Mouse (Mus musculus) midbrain, embryonic 12.5 days (tissue): ENCODE data around the gene Vmn1r197. TPM values are rescaled to one million over a fixed set of nuclear protein-coding genes. Genes with fewer than 3 reads are reported as not detected.
"Not testable (repeated sequence)": the region's sequence is repeated elsewhere in the genome, so short reads cannot be mapped to it uniquely, and the experiment has no call there.

Source experiments
- ATAC-seq: fragments of 200-750 bp; cut with Nextera tagmentation; 2 replicates; pipeline ENCODE4 v1.8.0; 2017; ENCODE audit warnings: low read depth, moderate TSS enrichment, moderate library complexity; ENCODE audit not compliant: low FRiP score
- H3K27ac ChIP-seq: fragments of 300-500 bp; sonication (generic); replicated peaks from 2 replicates; pipeline ENCODE4 v1.5.1; 2016; ENCODE audit warnings: mild to moderate bottlenecking
- H3K27me3 ChIP-seq: fragments of 300-500 bp; sonication (generic); 2 replicates; pipeline ENCODE4 v1.6.1; 2016; ENCODE audit warnings: mild to moderate bottlenecking
- H3K36me3 ChIP-seq: fragments of 300-500 bp; sonication (generic); 2 replicates; pipeline ENCODE4 v1.6.1; 2016
- H3K4me1 ChIP-seq: fragments of 300-500 bp; sonication (generic); 2 replicates; pipeline ENCODE4 v1.6.1; 2016
- H3K4me2 ChIP-seq: fragments of 300-500 bp; sonication (generic); replicated peaks from 2 replicates; pipeline ENCODE4 v1.6.1; 2016; ENCODE audit warnings: mild to moderate bottlenecking, moderate library complexity
- H3K4me3 ChIP-seq: fragments of 300-500 bp; sonication (generic); 2 replicates; pipeline ENCODE4 v1.5.1; 2016; ENCODE audit warnings: mild to moderate bottlenecking
- H3K9ac ChIP-seq: fragments of 300-500 bp; sonication (generic); replicated peaks from 2 replicates; pipeline ENCODE4 v1.6.1; 2016; ENCODE audit warnings: mild to moderate bottlenecking, moderate library complexity
- H3K9me3 ChIP-seq: fragments of 300-500 bp; sonication (generic); 2 replicates; pipeline ENCODE4 v1.6.1; 2016; ENCODE audit warnings: mild to moderate bottlenecking
- WGBS: fragments of 180-500 bp; shearing (Covaris S2); methylation state at CpG from one replicate; pipeline ENCODE4 v1.1.7; 2016; 5-methylcytosine and 5-hydroxymethylcytosine counted together
- polyA plus RNA-seq: library from polyadenylated mRNA; unstranded; fragments of >200 nt; fragmentation: Nextera tagmentation; extraction: Ambion mirVana; gene quantifications from 2 replicates; pipeline ENCODE4 v1.2.1, GENCODE M21; 2016

Gene Vmn1r197
- not detected in 2 replicates for polyA plus RNA-seq

DNA sequence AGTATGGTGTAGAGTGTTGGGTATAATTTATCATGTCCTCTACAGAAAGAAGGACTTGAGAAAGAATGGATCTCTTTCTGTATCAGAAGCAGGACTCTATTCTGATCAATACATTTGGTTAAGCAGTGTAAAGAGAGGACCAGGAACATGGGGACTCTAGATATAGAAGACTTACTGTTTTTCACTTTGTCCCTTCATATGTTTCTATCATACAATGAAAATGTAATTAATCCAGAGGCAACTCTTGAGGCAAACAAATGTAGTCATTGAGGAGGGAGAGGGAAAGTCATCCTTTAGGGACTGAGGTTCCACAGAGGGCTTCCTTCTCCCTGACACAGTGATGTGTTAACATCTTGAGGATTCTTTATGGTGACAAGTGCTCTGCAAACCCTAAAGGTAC lies at the start of gene Vmn1r197:
Vmn1r197 (plus strand) TSS at position 301 of the 400 bp plus-strand sequence.
- ATAC-seq = no peak
- Histone ChIP-seq H3K27me3 (no peaks in the 10 kb centered on the region), H3K27ac (no peak within 1 kb of the TSS), H3K36me3 (no peaks in the 10 kb centered on the region), H3K4me2 (no peak within 1 kb of the TSS), H3K4me3 (no peak within 1 kb of the TSS), H3K4me1 (no peaks in the 10 kb centered on the region), H3K9me3 (no peaks in the 10 kb centered on the region), H3K9ac (no peak within 1 kb of the TSS)

DNA sequence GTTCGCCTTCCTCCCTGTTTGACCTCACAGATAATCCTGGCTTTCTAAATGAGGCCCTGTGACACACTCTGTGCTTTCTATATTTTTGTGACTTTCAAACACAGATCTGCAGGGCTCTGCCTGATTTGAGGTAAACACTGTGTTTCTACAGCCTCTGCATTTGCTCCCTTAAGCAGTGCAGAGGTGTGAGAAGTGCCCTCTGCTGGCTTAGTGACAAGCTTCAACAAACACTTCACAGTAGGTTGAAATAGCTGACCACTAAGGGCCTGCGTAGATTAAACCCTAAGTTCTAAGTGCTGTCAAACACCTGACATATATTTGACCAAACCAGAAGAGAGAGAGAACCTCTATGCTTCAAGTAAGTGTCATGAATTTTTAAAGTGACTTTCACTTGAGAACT lies 39.8 kb upstream of the Vmn1r197 start:
- H3K27ac ChIP-seq = no peak overlapping the region
- H3K36me3 ChIP-seq = no peaks in the 10 kb centered on the region
- ATAC-seq = no peak
- H3K4me2 ChIP-seq = no peak overlapping the region
- H3K4me1 ChIP-seq = no peaks in the 10 kb centered on the region
- WGBS = 81% methylated on average over 2 of the region's 2 CpGs
- no peak overlapping the region for H3K9ac ChIP-seq
- no peak overlapping the region for H3K4me3 ChIP-seq
- H3K27me3 ChIP-seq = no peaks in the 10 kb centered on the region
- H3K9me3 ChIP-seq = no peaks in the 10 kb centered on the region

DNA sequence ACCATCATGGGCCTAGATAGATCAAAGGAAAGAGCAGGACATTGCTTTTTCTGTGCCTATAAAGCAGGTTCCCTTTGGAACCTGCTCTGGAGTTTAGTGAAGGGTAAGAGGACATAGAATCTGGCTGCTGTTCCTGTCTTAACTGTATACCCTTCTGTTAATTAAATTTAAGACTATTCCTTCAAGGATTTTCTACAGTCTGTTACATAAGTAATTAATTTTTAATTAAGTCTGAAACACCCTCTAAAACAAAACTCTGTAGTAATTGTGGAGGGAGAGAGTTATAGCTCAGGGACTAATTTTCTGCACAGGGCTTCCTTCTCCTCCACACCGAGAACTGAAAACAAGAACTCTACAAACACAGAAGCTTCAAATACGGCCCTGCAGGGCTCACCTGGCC lies 34.8 kb upstream of the Vmn1r197 start, which contains the start of gene Vmn1r196:
Vmn1r196 (plus strand) TSS at position 301 of the 400 bp plus-strand sequence.
- Histone ChIP-seq H3K36me3 (no peaks in the 10 kb centered on the region), H3K9ac (no peak within 1 kb of the TSS), H3K4me3 (no peak within 1 kb of the TSS), H3K27me3 (no peaks in the 10 kb centered on the region), H3K4me2 (no peak within 1 kb of the TSS), H3K9me3 (no peaks in the 10 kb centered on the region), H3K4me1 (no peaks in the 10 kb centered on the region), H3K27ac (no peak within 1 kb of the TSS)
- ATAC-seq = no peak
- 80% methylated on average over 2 of the region's 2 CpGs for WGBS

DNA sequence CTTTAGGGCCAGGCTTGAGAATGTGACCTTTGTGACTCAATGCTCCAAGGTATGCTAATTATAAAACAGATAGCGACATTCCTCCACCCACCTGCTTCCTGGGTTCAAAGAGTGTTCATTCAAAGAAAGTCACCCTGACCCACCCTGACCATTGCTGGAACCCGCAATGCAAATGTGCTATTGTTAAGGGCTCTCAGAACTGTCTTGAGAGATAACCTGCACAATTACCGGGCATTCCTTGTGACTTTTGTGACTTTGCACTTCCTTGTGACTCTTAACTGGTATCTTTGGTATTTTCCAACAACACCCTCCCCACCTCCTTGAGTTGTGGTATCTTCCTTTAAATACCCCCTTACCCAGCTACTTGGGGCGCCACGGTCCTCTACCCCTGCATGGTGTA lies 16.3 kb upstream of the Vmn1r197 start:
- not testable (repeated sequence) for H3K4me1 ChIP-seq, ATAC-seq, H3K36me3 ChIP-seq, H3K27me3 ChIP-seq, H3K9ac ChIP-seq, H3K4me2 ChIP-seq, H3K9me3 ChIP-seq, H3K27ac ChIP-seq, H3K4me3 ChIP-seq
- 88% methylated on average over 5 of the region's 5 CpGs for WGBS

DNA sequence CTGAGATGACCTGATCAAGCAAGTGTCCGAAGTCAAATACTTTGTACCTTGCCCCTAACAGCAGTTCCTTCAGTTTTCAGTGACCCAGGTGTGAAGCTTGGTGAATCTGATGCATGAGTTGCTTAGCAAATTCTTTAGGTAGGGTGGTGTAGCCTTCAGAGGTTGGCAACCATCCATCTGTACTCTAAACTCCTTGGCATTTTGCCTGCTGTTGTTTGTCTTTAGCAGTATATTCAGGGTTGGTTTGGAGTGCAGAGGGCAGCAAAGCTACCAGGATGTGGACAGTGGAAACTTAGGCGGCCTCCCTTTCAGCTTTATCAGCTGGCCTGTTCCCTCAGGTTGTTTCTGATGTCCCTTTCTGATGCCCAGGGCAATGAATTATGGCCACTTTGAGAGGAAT lies 9.0 kb upstream of the Vmn1r197 start:
- Histone ChIP-seq H3K9me3 (no peaks in the 10 kb centered on the region), H3K4me2 (no peak overlapping the region), H3K27me3 (no peaks in the 10 kb centered on the region), H3K4me3 (no peak overlapping the region), H3K36me3 (no peaks in the 10 kb centered on the region), H3K4me1 (no peaks in the 10 kb centered on the region), H3K9ac (no peak overlapping the region), H3K27ac (no peak overlapping the region)
- no peak for ATAC-seq
- 87% methylated on average over 2 of the region's 2 CpGs for WGBS

DNA sequence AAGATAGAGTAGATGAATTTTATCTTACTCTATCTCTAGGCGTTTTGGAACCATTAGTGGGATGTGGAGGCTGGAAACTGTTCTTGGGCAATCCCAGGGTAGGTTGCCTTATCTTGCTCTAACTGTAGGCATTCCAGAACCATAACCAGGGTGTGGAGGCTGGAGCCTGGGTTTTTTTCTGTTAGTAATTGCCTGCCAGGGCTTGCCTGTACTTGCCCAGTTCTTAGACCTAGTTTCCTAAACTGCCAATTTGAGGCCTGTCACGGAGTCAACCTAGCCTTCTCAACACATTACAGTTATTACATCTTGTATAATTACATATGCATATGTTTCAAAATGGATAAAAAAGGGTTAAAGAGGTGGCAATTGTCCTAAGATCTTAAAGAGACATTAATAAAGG lies 7.0 kb upstream of the Vmn1r197 start:
- no peaks in the 10 kb centered on the region for H3K9me3 ChIP-seq
- no peaks in the 10 kb centered on the region for H3K36me3 ChIP-seq
- WGBS = 86% methylated on average over 2 of the region's 2 CpGs
- H3K4me2 ChIP-seq = no peak overlapping the region
- H3K4me1 ChIP-seq = no peaks in the 10 kb centered on the region
- H3K27me3 ChIP-seq = no peaks in the 10 kb centered on the region
- no peak for ATAC-seq
- no peak overlapping the region for H3K27ac ChIP-seq
- H3K4me3 ChIP-seq = no peak overlapping the region
- H3K9ac ChIP-seq = no peak overlapping the region

DNA sequence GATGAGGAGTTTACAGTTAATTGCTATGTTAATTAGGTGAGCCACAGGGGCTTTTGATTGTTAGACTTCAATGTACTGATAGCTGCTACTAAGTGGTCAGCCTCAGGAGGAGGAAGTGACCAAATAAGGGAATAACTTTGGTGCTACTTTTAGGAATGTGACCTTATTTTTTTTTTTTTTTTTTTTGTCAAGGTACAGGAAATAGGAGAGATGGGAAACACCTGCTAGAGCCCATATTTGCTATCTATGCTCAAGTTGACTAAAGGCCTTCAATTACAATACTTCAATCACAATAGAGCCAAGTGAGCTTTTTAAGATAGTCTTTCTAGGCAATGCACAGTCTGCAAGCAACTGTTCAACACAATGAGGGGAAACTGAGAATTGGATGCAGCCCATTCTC lies 4.3 kb upstream of the Vmn1r197 start:
- Histone ChIP-seq H3K9ac (no peak overlapping the region), H3K4me2 (no peak overlapping the region), H3K4me1 (no peaks in the 10 kb centered on the region), H3K36me3 (no peaks in the 10 kb centered on the region), H3K4me3 (no peak overlapping the region), H3K9me3 (no peaks in the 10 kb centered on the region), H3K27ac (no peak overlapping the region), H3K27me3 (no peaks in the 10 kb centered on the region)
- ATAC-seq = no peak

DNA sequence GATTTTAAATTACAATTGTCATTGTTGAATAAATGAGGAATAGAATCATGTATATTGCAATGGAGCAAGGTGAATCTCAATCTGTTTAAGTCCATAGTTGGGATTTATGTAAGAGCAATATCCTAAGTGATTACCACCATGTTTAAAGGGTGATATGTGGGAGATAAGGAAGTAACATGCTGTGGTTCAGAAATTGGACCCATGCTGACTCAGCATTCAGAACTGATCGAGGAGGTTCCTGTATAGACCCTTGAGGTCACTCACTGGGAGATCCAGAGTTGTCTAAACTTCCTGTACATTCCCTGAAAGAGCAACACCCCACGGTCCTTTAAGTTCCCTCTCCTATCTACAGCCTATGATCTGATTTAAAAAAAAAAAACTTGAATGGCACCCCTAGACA lies 8.9 kb downstream of the Vmn1r197 start:
- no peak overlapping the region for H3K4me2 ChIP-seq

DNA sequence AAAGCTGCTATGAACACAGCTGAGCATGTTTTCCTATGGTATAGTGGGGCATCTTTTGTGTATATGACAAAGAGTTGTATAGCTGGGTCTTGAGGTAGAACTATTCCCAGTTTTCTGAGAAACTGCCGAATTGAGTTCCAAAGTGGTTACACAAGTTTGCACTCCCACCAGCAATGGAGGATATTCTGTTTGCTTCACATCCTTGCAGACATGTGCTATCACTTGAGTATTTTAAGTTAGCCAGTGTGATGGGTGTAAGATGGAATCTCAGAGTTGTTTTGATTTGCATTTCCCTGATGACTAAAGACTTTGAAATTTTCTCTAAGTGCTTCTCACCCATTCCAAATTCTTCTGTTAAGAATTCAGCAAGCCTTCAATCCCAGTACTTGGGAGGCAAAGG lies 11.2 kb downstream of the Vmn1r197 start:
- Histone ChIP-seq H3K27ac (no peak overlapping the region), H3K9ac (no peak overlapping the region), H3K36me3 (no peaks in the 10 kb centered on the region), H3K4me1 (no peaks in the 10 kb centered on the region), H3K4me3 (no peak overlapping the region), H3K27me3 (no peaks in the 10 kb centered on the region), H3K9me3 (no peaks in the 10 kb centered on the region), H3K4me2 (no peak overlapping the region)
- no peak for ATAC-seq
- 89% methylated on average over 1 of the region's 1 CpGs for WGBS

More for the DNA sequence above, 8.9 kb downstream of the Vmn1r197 start:
- Histone ChIP-seq H3K9me3 (no peaks in the 10 kb centered on the region), H3K27ac (no peak overlapping the region), H3K27me3 (no peaks in the 10 kb centered on the region), H3K4me3 (no peak overlapping the region), H3K9ac (no peak overlapping the region), H3K36me3 (no peaks in the 10 kb centered on the region), H3K4me1 (no peaks in the 10 kb centered on the region)
- ATAC-seq = no peak
- WGBS = 80% methylated on average over 2 of the region's 2 CpGs

DNA sequence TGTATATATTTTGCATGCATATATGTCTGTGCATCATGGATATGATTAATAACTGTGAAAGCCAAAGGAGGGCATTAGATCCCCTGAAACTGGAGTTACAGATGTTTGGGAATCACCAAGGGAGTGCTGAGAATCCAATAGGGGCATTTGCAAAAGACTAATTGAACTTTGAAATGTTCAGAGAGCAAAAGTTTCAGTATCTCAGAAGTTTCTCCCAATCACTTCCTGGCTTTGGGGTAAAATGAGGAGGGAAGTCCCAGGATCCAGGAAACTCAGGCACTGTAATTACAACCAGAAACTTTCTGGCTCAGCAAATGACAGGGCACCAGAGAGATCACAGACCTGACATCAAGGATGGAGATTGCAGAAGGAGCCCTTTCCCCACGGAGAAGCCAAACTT lies 25.7 kb downstream of the Vmn1r197 start, which contains the start of gene Vmn1r198:
Vmn1r198 (plus strand) TSS at position 301 of the 400 bp plus-strand sequence.
- no peaks in the 10 kb centered on the region for H3K9me3 ChIP-seq
- ATAC-seq = no peak
- H3K4me2 ChIP-seq = no peak within 1 kb of the TSS
- no peaks in the 10 kb centered on the region for H3K27me3 ChIP-seq
- no peak within 1 kb of the TSS for H3K4me3 ChIP-seq
- 50% methylated on average over 1 of the region's 1 CpGs for WGBS
- no peaks in the 10 kb centered on the region for H3K4me1 ChIP-seq
- no peaks in the 10 kb centered on the region for H3K36me3 ChIP-seq
- no peak within 1 kb of the TSS for H3K27ac ChIP-seq
- H3K9ac ChIP-seq = no peak within 1 kb of the TSS

DNA sequence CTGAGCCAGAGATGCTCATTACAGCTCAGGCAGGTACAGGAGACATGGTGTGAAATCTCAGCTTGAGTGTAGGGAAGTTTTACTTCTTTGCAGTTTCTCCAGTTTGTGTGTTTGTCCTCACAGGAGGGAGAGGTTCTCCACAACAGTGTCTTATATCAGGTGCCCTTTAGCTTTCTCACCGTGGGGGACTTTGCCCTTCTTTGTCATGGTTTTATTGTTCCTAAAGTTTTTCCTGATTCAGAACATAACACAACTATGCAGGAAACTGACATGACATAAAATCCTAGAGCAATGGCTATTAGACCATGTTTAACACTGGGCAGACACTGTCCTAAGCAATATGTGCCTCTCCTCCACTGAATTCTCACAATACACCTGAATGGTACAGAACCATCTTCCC lies 26.4 kb downstream of the Vmn1r197 start:
- Histone ChIP-seq H3K27ac (no peak overlapping the region), H3K4me3 (no peak overlapping the region), H3K4me2 (no peak overlapping the region), H3K4me1 (no peaks in the 10 kb centered on the region), H3K36me3 (no peaks in the 10 kb centered on the region), H3K9me3 (no peaks in the 10 kb centered on the region), H3K27me3 (no peaks in the 10 kb centered on the region), H3K9ac (no peak overlapping the region)
- WGBS = 90% methylated on average over 1 of the region's 1 CpGs
- ATAC-seq = no peak

DNA sequence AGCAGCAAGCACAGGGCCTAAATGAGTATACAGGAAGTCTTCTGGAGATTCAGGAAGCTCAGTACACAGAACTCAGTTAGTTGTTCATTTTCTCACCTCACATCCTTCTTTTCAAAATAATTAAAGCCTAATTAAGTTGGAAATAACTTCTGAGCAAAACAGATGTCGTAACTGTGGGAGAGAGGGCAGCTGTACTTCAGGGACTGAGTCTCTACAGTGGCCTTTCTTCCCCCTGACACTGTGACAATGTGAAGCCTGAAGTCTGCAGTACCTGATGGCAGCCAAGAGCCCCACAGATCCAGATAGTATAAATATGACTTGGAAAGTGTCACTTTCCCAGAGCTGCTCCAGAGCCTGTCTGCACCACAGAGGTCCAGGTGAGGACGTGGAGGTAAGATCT lies 55.1 kb downstream of the Vmn1r197 start, which contains the start of gene Vmn1r199:
Vmn1r199 (plus strand) TSS at position 301 of the 400 bp plus-strand sequence.
- H3K27me3 ChIP-seq = no peaks in the 10 kb centered on the region
- no peak within 1 kb of the TSS for H3K9ac ChIP-seq
- H3K27ac ChIP-seq = no peak within 1 kb of the TSS
- H3K36me3 ChIP-seq = no peaks in the 10 kb centered on the region
- no peak within 1 kb of the TSS for H3K4me3 ChIP-seq
- H3K4me1 ChIP-seq = no peaks in the 10 kb centered on the region
- no peak within 1 kb of the TSS for H3K4me2 ChIP-seq
- no peak for ATAC-seq
- 75% methylated on average over 2 of the region's 2 CpGs for WGBS
- no peaks in the 10 kb centered on the region for H3K9me3 ChIP-seq

DNA sequence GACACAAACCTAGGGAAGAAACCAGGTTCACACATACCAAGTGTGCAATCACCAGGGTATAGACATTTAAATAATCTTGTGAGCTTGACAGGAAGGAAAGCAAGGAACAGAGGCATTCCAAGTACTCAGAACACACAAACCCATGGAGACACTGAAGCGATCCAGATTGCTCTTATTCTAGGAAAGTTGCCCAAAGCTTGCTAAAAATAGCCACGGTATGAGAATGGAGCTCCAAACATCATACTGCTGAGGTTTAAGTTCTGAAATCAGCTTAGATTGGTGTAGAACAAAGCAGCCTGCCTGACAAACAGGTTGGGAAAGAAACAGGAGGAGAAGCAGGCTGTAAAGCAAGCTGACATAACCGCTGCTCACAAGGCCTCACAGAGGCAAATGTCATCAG lies 56.7 kb downstream of the Vmn1r197 start:
- ATAC-seq, H3K9me3 ChIP-seq, H3K9ac ChIP-seq, H3K4me2 ChIP-seq, H3K27me3 ChIP-seq, H3K4me1 ChIP-seq, H3K4me3 ChIP-seq, H3K27ac ChIP-seq, H3K36me3 ChIP-seq: not testable (repeated sequence)
- WGBS = 71% methylated on average over 3 of the region's 3 CpGs
